Mouse (Mus musculus): ENCODE data around the gene Dhx34. TPM values are rescaled to one million over a fixed set of nuclear protein-coding genes. Genes with fewer than 3 reads are reported as not detected.

Dhx34 gene
- polyA plus RNA-seq (2014; fragmentation: Illumina TruSeq; extraction: RNeasy Lipid Tissue Mini Kit (QIAGEN cat#74804)) = 0.23 TPM

GRCm38 (mm10) chr7:16221582-16222272 is at the start of gene Dhx34:
TSS of gene Dhx34 (minus strand) at chr7:16222037.

GRCm38 (mm10) chr7:16259110-16259590 is 37.3 kb upstream of the Dhx34 start, which contains the start of gene C5ar1:
TSS of gene C5ar1 (minus strand) at chr7:16259540.

GRCm38 (mm10) chr7:16244067-16244466 is 22.2 kb upstream of the Dhx34 start, which contains the start of gene C5ar2:
TSS of gene C5ar2 (minus strand) at chr7:16244154.

GRCm38 (mm10) chr7:16174597-16175541 is 47.0 kb downstream of the Dhx34 start, which contains the start of gene Meis3:
TSS of gene Meis3 (plus strand) at chr7:16175090.

Other genes starting within 250 kb of the Dhx34 start
- 0.77 TPM for gene Bicra, start 174.1 kb downstream of the Dhx34 start, polyA plus RNA-seq (2014; fragmentation: Illumina TruSeq; extraction: RNeasy Lipid Tissue Mini Kit (QIAGEN cat#74804))
- 0.11 TPM for gene Zfp541, start 160.2 kb downstream of the Dhx34 start, polyA plus RNA-seq (2014; fragmentation: Illumina TruSeq; extraction: RNeasy Lipid Tissue Mini Kit (QIAGEN cat#74804))
- gene Napa, start 123.6 kb downstream of the Dhx34 start, polyA plus RNA-seq (2014; fragmentation: Illumina TruSeq; extraction: RNeasy Lipid Tissue Mini Kit (QIAGEN cat#74804)) = 20.8 TPM
- gene Kptn, start 102.1 kb downstream of the Dhx34 start, polyA plus RNA-seq (2014; fragmentation: Illumina TruSeq; extraction: RNeasy Lipid Tissue Mini Kit (QIAGEN cat#74804)) = 3.8 TPM
- gene Slc8a2, start 92.2 kb downstream of the Dhx34 start, polyA plus RNA-seq (2014; fragmentation: Illumina TruSeq; extraction: RNeasy Lipid Tissue Mini Kit (QIAGEN cat#74804)) = 0.20 TPM
- not detected for gene Meis3, start 46.9 kb downstream of the Dhx34 start, polyA plus RNA-seq (2014; fragmentation: Illumina TruSeq; extraction: RNeasy Lipid Tissue Mini Kit (QIAGEN cat#74804))
- gene C5ar2, start 22.1 kb upstream of the Dhx34 start, polyA plus RNA-seq (2014; fragmentation: Illumina TruSeq; extraction: RNeasy Lipid Tissue Mini Kit (QIAGEN cat#74804)) = 0.46 TPM
- 4.9 TPM for gene C5ar1, start 37.5 kb upstream of the Dhx34 start, polyA plus RNA-seq (2014; fragmentation: Illumina TruSeq; extraction: RNeasy Lipid Tissue Mini Kit (QIAGEN cat#74804))
- 2.3 TPM for gene Inafm1, start 51.6 kb upstream of the Dhx34 start, polyA plus RNA-seq (2014; fragmentation: Illumina TruSeq; extraction: RNeasy Lipid Tissue Mini Kit (QIAGEN cat#74804))
- gene Ccdc9, start 64.8 kb upstream of the Dhx34 start, polyA plus RNA-seq (2014; fragmentation: Illumina TruSeq; extraction: RNeasy Lipid Tissue Mini Kit (QIAGEN cat#74804)) = 15.1 TPM
- gene Bbc3, start 86.4 kb upstream of the Dhx34 start, polyA plus RNA-seq (2014; fragmentation: Illumina TruSeq; extraction: RNeasy Lipid Tissue Mini Kit (QIAGEN cat#74804)) = not detected
- gene Sae1, start 165.8 kb upstream of the Dhx34 start, polyA plus RNA-seq (2014; fragmentation: Illumina TruSeq; extraction: RNeasy Lipid Tissue Mini Kit (QIAGEN cat#74804)) = 78.9 TPM
- gene Zc3h4, start 178.9 kb upstream of the Dhx34 start, polyA plus RNA-seq (2014; fragmentation: Illumina TruSeq; extraction: RNeasy Lipid Tissue Mini Kit (QIAGEN cat#74804)) = 6.2 TPM
- not detected for gene Tmem160, start 230.7 kb upstream of the Dhx34 start, polyA plus RNA-seq (2014; fragmentation: Illumina TruSeq; extraction: RNeasy Lipid Tissue Mini Kit (QIAGEN cat#74804))